Mouse (Mus musculus): ENCODE results near the gene Palm3. TPM values are rescaled to one million over a fixed set of nuclear protein-coding genes. Genes with fewer than 3 reads are reported as not detected.

Palm3 gene
- polyA plus RNA-seq, 1 experiment = 2.5 TPM

GRCm38 (mm10) chr8:84068316-84069035 is 47.2 kb downstream of the Palm3 start:
- Histone ChIP-seq H3K4me3 (ENCODE audit: insufficient read depth, low read length) (no peak overlapping the region; the same call in 1 of the 2 replicates), H3K27ac (ENCODE audit: insufficient read depth, low read length) (no peak overlapping the region), H3K4me1 (ENCODE audit: control insufficient read depth, insufficient read depth, low read length) (peaks cover 24% of the 10 kb centered on the region)
- TF ChIP-seq CTCF (IDR thresholded peaks at IDR 0.05; ENCODE audit: extremely low read depth, insufficient read depth, low read length) = no peak
- TF ChIP-seq POLR2A (IDR thresholded peaks at IDR 0.05; ENCODE audit: extremely low read depth, insufficient read depth, low read length) = no peak

GRCm38 (mm10) chr8:84069169-84069568 is 47.9 kb downstream of the Palm3 start:
- Histone ChIP-seq H3K27ac (ENCODE audit: insufficient read depth, low read length) (no peak overlapping the region), H3K4me1 (ENCODE audit: control insufficient read depth, insufficient read depth, low read length) (peaks cover 24% of the 10 kb centered on the region), H3K4me3 (ENCODE audit: insufficient read depth, low read length) (no peak overlapping the region)
- no peak for TF ChIP-seq POLR2A (IDR thresholded peaks at IDR 0.05; ENCODE audit: extremely low read depth, insufficient read depth, low read length)
- no peak for TF ChIP-seq CTCF (IDR thresholded peaks at IDR 0.05; ENCODE audit: extremely low read depth, insufficient read depth, low read length)

- peaks cover 24% of the 10 kb centered on the region for H3K4me1 ChIP-seq (ENCODE audit: control insufficient read depth, insufficient read depth, low read length)
- H3K27ac ChIP-seq (ENCODE audit: insufficient read depth, low read length) = peak overlapping the region; percentile 17; the same call in 1 of the 2 replicates
- H3K4me3 ChIP-seq (ENCODE audit: insufficient read depth, low read length) = no peak overlapping the region
- no peak for TF ChIP-seq CTCF (IDR thresholded peaks at IDR 0.05; ENCODE audit: extremely low read depth, insufficient read depth, low read length)
- TF ChIP-seq POLR2A (IDR thresholded peaks at IDR 0.05; ENCODE audit: extremely low read depth, insufficient read depth, low read length) = no peak
Observed at GRCm38 (mm10) chr8:84069750-84070149, 48.5 kb downstream of the Palm3 start.

- TF ChIP-seq CTCF (IDR thresholded peaks at IDR 0.05; ENCODE audit: extremely low read depth, insufficient read depth, low read length) (no peak), POLR2A (IDR thresholded peaks at IDR 0.05; ENCODE audit: extremely low read depth, insufficient read depth, low read length) (no peak)
- no peak overlapping the region for H3K4me3 ChIP-seq (ENCODE audit: insufficient read depth, low read length)
- peak overlapping the region; percentile 17; the same call in 1 of the 2 replicates for H3K27ac ChIP-seq (ENCODE audit: insufficient read depth, low read length)
- H3K4me1 ChIP-seq (ENCODE audit: control insufficient read depth, insufficient read depth, low read length) = peaks cover 24% of the 10 kb centered on the region
Observed at GRCm38 (mm10) chr8:84070241-84070640, 49.0 kb downstream of the Palm3 start.

- no peak overlapping the region for H3K27ac ChIP-seq (ENCODE audit: insufficient read depth, low read length)
- TF ChIP-seq CTCF (IDR thresholded peaks at IDR 0.05; ENCODE audit: extremely low read depth, insufficient read depth, low read length) (no peak), POLR2A (IDR thresholded peaks at IDR 0.05; ENCODE audit: extremely low read depth, insufficient read depth, low read length) (0 out of 2 replicates have a peak, but pooled peaks have one; percentile 27)
- peaks cover 24% of the 10 kb centered on the region for H3K4me1 ChIP-seq (ENCODE audit: control insufficient read depth, insufficient read depth, low read length)
- H3K4me3 ChIP-seq (ENCODE audit: insufficient read depth, low read length) = no peak overlapping the region
Observed at GRCm38 (mm10) chr8:84070667-84071066, 49.4 kb downstream of the Palm3 start.

GRCm38 (mm10) chr8:84071921-84072320 is 50.6 kb downstream of the Palm3 start:
- H3K27ac ChIP-seq (ENCODE audit: insufficient read depth, low read length) = no peak overlapping the region
- H3K4me1 ChIP-seq (ENCODE audit: control insufficient read depth, insufficient read depth, low read length) = peaks cover 24% of the 10 kb centered on the region
- TF ChIP-seq CTCF (IDR thresholded peaks at IDR 0.05; ENCODE audit: extremely low read depth, insufficient read depth, low read length) = no peak
- TF ChIP-seq POLR2A (IDR thresholded peaks at IDR 0.05; ENCODE audit: extremely low read depth, insufficient read depth, low read length) = no peak
- no peak overlapping the region for H3K4me3 ChIP-seq (ENCODE audit: insufficient read depth, low read length)

- no peak overlapping the region; the same call in 1 of the 2 replicates for H3K27ac ChIP-seq (ENCODE audit: insufficient read depth, low read length)
Observed at GRCm38 (mm10) chr8:84072321-84072720, 51.0 kb downstream of the Palm3 start.

GRCm38 (mm10) chr8:84073230-84073976 is 52.1 kb downstream of the Palm3 start:
- Histone ChIP-seq H3K4me1 (ENCODE audit: control insufficient read depth, insufficient read depth, low read length) (peaks cover 24% of the 10 kb centered on the region), H3K4me3 (ENCODE audit: insufficient read depth, low read length) (peak overlapping the region; percentile 25; the same call in 1 of the 2 replicates), H3K27ac (ENCODE audit: insufficient read depth, low read length) (peak overlapping the region; percentile 20; the same call in 1 of the 2 replicates)
- no peak for TF ChIP-seq POLR2A (IDR thresholded peaks at IDR 0.05; ENCODE audit: extremely low read depth, insufficient read depth, low read length)
- no peak for TF ChIP-seq CTCF (IDR thresholded peaks at IDR 0.05; ENCODE audit: extremely low read depth, insufficient read depth, low read length)

More at GRCm38 (mm10) chr8:84072321-84072720, 51.0 kb downstream of the Palm3 start:
- Histone ChIP-seq H3K4me3 (ENCODE audit: insufficient read depth, low read length) (no peak overlapping the region), H3K4me1 (ENCODE audit: control insufficient read depth, insufficient read depth, low read length) (peaks cover 24% of the 10 kb centered on the region)
- TF ChIP-seq CTCF (IDR thresholded peaks at IDR 0.05; ENCODE audit: extremely low read depth, insufficient read depth, low read length) (no peak), POLR2A (IDR thresholded peaks at IDR 0.05; ENCODE audit: extremely low read depth, insufficient read depth, low read length) (no peak)

GRCm38 (mm10) chr8:84076412-84076811 is 55.1 kb downstream of the Palm3 start:
- TF ChIP-seq POLR2A (IDR thresholded peaks at IDR 0.05; ENCODE audit: extremely low read depth, insufficient read depth, low read length) (no peak), CTCF (IDR thresholded peaks at IDR 0.05; ENCODE audit: extremely low read depth, insufficient read depth, low read length) (no peak)
- Histone ChIP-seq H3K4me1 (ENCODE audit: control insufficient read depth, insufficient read depth, low read length) (peaks cover 6% of the 10 kb centered on the region), H3K4me3 (ENCODE audit: insufficient read depth, low read length) (no peak overlapping the region), H3K27ac (ENCODE audit: insufficient read depth, low read length) (no peak overlapping the region)

All from cortical plate, adult 2 months (tissue).